Mouse (Mus musculus) liver, adult 2 months (tissue): ENCODE measurements around the gene Susd5. TPM values are rescaled to one million over a fixed set of nuclear protein-coding genes. Genes with fewer than 3 reads are reported as not detected.

Source experiments
- DNase-seq: peaks from one replicate; pipeline ENCODE4 v3.0.0-alpha.2; 2011; ENCODE audit warnings: low read depth, low spot score; ENCODE audit errors: extremely low read depth
- H3K27ac ChIP-seq: fragments of 200-500 bp; replicated peaks from 2 replicates; pipeline ENCODE4 v1.5.1; 2012; ENCODE audit warnings: low read depth, mild to moderate bottlenecking, control low read depth, inconsistent platforms, low read length; ENCODE audit not compliant: insufficient read depth
- H3K27me3 ChIP-seq: fragments of 200-500 bp; 2 replicates; pipeline ENCODE4 v1.6.1; 2012; ENCODE audit warnings: mild to moderate bottlenecking, moderate library complexity, low read length, inconsistent platforms; ENCODE audit not compliant: control insufficient read depth, insufficient read depth
- H3K36me3 ChIP-seq: fragments of 200-500 bp; 2 replicates; pipeline ENCODE4 v1.6.1; 2012; ENCODE audit warnings: low read length, inconsistent platforms; ENCODE audit not compliant: control insufficient read depth, insufficient read depth
- H3K4me1 ChIP-seq: fragments of 200-500 bp; 2 replicates; pipeline ENCODE4 v1.6.1; 2011; ENCODE audit warnings: low read length; ENCODE audit not compliant: control insufficient read depth, insufficient read depth
- H3K4me3 ChIP-seq: fragments of 200-500 bp; 2 replicates; pipeline ENCODE4 v1.5.1; 2011; ENCODE audit warnings: low read depth, mild to moderate bottlenecking, control low read depth, low read length, moderate library complexity; ENCODE audit not compliant: insufficient read depth
- H3K79me2 ChIP-seq: fragments of 200-500 bp; 2 replicates; pipeline ENCODE4 v1.6.1; 2012; ENCODE audit warnings: inconsistent platforms, mild to moderate bottlenecking, low read length, moderate library complexity; ENCODE audit not compliant: control insufficient read depth, insufficient read depth
- H3K9ac ChIP-seq: fragments of 200-500 bp; 2 replicates; pipeline ENCODE4 v1.6.1; 2012; ENCODE audit warnings: low read depth, mild to moderate bottlenecking, control low read depth, inconsistent platforms, low read length
- CTCF ChIP-seq: fragments of 200-500 bp; IDR thresholded peaks from 2 replicates; pipeline ENCODE4 v1.5.1; 2011; ENCODE audit warnings: low read depth, low read length, control low read depth
- POLR2A ChIP-seq: fragments of 200-500 bp; IDR thresholded peaks from 2 replicates; pipeline ENCODE4 v1.6.1; 2011; ENCODE audit warnings: low read length, control low read depth; ENCODE audit not compliant: insufficient read depth; ENCODE audit errors: extremely low read depth
- WGBS: fragments of 180-500 bp; shearing (Covaris S2); methylation state at CpG from one replicate; pipeline ENCODE4 v1.1.7; 2018; 5-methylcytosine and 5-hydroxymethylcytosine counted together
- polyA plus RNA-seq: library from polyadenylated mRNA; depleted of rRNA; stranded (reverse); fragments of >200 nt; gene quantifications from 2 replicates; pipeline ENCODE4 v1.2.3, GENCODE M21; 2012
- total RNA-seq: library from RNA; depleted of rRNA; stranded (reverse); fragments of >200 nt; gene quantifications from 2 replicates; pipeline ENCODE4 v1.2.3, GENCODE M21; 2014

Susd5 gene
- total and polyA plus RNA-seq, 2 experiments: not detected

DNA sequence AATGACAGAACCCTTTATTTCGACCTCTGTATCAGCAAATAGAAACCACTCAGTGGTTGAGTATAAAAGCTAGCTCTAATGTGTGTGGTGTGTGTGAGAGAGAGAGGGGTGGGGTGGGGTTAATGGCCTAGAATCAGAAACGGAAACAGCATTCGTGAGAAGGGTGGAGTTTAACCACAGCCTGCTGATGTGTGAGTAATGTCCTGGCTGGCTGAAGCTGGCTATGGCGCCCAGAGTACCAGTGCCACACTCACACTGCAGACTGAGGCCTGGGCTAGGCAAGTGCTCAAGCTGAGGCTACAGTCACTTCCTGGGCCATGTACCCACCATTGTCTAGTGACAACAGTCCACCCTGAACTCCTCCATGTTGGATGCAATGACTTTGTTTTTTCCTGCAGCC is 40.5 kb upstream of the Susd5 start:
- no peak for DNase-seq

GRCm38 (mm10) chr9:114019012-114019762 is 37.8 kb upstream of the Susd5 start:
- Histone ChIP-seq H3K9ac (no peak overlapping the region), H3K4me1 (no peaks in the 10 kb centered on the region), H3K36me3 (no peaks in the 10 kb centered on the region), H3K4me3 (no peak overlapping the region), H3K79me2 (no peaks in the 10 kb centered on the region), H3K27ac (no peak overlapping the region), H3K27me3 (no peaks in the 10 kb centered on the region; the same call in 1 of the 2 replicates)
- no peak for DNase-seq
- TF ChIP-seq CTCF (no peak), POLR2A (no peak)
- 80% methylated on average over 7 of the region's 7 CpGs for WGBS

More for the DNA sequence above, 40.5 kb upstream of the Susd5 start:
- no peak overlapping the region for H3K9ac ChIP-seq
- no peak overlapping the region for H3K4me3 ChIP-seq
- 75% methylated on average over 4 of the region's 4 CpGs for WGBS
- H3K27me3 ChIP-seq: no peaks in the 10 kb centered on the region
- no peaks in the 10 kb centered on the region for H3K4me1 ChIP-seq
- TF ChIP-seq POLR2A (no peak), CTCF (no peak)
- H3K36me3 ChIP-seq: no peaks in the 10 kb centered on the region
- no peaks in the 10 kb centered on the region for H3K79me2 ChIP-seq
- H3K27ac ChIP-seq: no peak overlapping the region

DNA sequence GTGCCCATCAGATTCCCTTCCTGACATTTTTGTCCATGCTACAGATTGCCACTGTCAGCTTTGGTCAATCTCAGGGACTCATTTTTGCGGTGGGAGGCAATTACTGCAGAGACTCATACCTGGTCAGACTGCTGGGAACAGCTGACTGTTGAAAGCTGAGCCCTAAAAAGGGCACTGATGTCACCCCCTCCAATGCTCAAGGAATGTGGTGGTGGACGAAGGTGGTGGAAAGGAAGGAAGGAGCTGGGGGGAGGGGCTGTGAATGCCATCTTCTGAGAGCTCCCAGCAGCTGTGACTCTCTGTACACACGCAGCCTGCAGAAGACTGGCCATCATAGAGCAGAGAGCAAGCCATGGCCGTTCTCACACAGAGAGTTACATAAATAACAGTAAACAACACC is 34.8 kb upstream of the Susd5 start:
- no peaks in the 10 kb centered on the region for H3K36me3 ChIP-seq
- H3K27me3 ChIP-seq: peaks cover 8% of the 10 kb centered on the region
- no peak for DNase-seq
- H3K9ac ChIP-seq: no peak overlapping the region
- 62% methylated on average over 4 of the region's 4 CpGs for WGBS
- H3K4me1 ChIP-seq: no peaks in the 10 kb centered on the region
- H3K27ac ChIP-seq: no peak overlapping the region
- H3K4me3 ChIP-seq: no peak overlapping the region
- H3K79me2 ChIP-seq: no peaks in the 10 kb centered on the region
- no peak for TF ChIP-seq POLR2A
- no peak for TF ChIP-seq CTCF

GRCm38 (mm10) chr9:114025182-114025581 is 31.8 kb upstream of the Susd5 start:
- Histone ChIP-seq H3K9ac (no peak overlapping the region), H3K4me1 (no peaks in the 10 kb centered on the region), H3K79me2 (no peaks in the 10 kb centered on the region), H3K36me3 (no peaks in the 10 kb centered on the region), H3K27me3 (peaks cover 8% of the 10 kb centered on the region), H3K4me3 (no peak overlapping the region), H3K27ac (no peak overlapping the region)
- DNase-seq: no peak
- 49% methylated on average over 9 of the region's 9 CpGs for WGBS
- TF ChIP-seq CTCF (no peak), POLR2A (no peak)

DNA sequence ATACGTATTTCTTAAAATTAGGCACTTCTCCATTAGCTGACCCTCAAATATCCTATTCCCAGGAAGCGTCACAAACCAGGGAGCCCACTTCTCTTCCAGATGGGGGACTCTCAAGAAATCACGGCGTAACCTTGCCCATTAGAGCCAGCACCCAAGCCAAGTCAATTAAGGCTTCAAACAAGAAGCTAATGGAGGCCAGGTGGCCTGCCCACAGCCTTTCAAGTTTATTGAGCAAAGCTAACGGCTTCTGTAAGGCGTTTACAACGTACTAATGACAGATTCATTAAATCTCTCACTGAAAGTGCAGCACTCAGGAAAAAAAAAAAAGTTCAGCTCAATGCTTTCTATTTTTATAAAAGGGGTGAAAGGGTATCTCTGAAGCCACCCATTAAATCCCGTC is 31.1 kb upstream of the Susd5 start:
- peaks cover 8% of the 10 kb centered on the region for H3K27me3 ChIP-seq
- no peaks in the 10 kb centered on the region for H3K79me2 ChIP-seq
- H3K27ac ChIP-seq: no peak overlapping the region
- WGBS: 30% methylated on average over 8 of the region's 8 CpGs
- H3K9ac ChIP-seq: no peak overlapping the region
- H3K4me1 ChIP-seq: no peaks in the 10 kb centered on the region
- no peak for TF ChIP-seq POLR2A
- H3K4me3 ChIP-seq: no peak overlapping the region
- no peaks in the 10 kb centered on the region for H3K36me3 ChIP-seq
- no peak for DNase-seq

GRCm38 (mm10) chr9:114026261-114026934 is 30.5 kb upstream of the Susd5 start:
- TF ChIP-seq POLR2A (no peak), CTCF (no peak)
- no peak for DNase-seq
- Histone ChIP-seq H3K4me3 (peak overlapping the region; percentile 38), H3K9ac (peak overlapping the region; percentile 45; the same call in 1 of the 2 replicates), H3K27ac (no peak overlapping the region), H3K79me2 (no peaks in the 10 kb centered on the region), H3K4me1 (no peaks in the 10 kb centered on the region), H3K36me3 (no peaks in the 10 kb centered on the region), H3K27me3 (peaks cover 8% of the 10 kb centered on the region)
- 2% methylated on average over 52 of the region's 52 CpGs for WGBS
